Mouse (Mus musculus) kidney, embryonic 16.5 days (tissue): ENCODE measurements around the gene Ep300. TPM values are rescaled to one million over a fixed set of nuclear protein-coding genes. Genes with fewer than 3 reads are reported as not detected.

Source experiments
- ATAC-seq: fragments of 200-750 bp; cut with Nextera tagmentation; 2 replicates; pipeline ENCODE4 v1.8.0; 2017; ENCODE audit warnings: moderate TSS enrichment; ENCODE audit not compliant: low FRiP score, low TSS enrichment
- H3K27ac ChIP-seq: fragments of 300-500 bp; sonication (generic); 2 replicates; pipeline ENCODE4 v1.5.1; 2014; ENCODE audit warnings: low read length
- H3K27me3 ChIP-seq: fragments of 300-500 bp; sonication (generic); 2 replicates; pipeline ENCODE4 v1.6.1; 2014; ENCODE audit warnings: low read length, control low read depth, mixed read lengths; ENCODE audit not compliant: insufficient read depth
- H3K36me3 ChIP-seq: fragments of 300-500 bp; sonication (generic); 2 replicates; pipeline ENCODE4 v1.6.1; 2014; ENCODE audit warnings: low read length, control low read depth, mixed read lengths; ENCODE audit not compliant: insufficient read depth
- H3K4me1 ChIP-seq: fragments of 300-500 bp; sonication (generic); 2 replicates; pipeline ENCODE4 v1.6.1; 2014; ENCODE audit warnings: low read length, control low read depth, mixed read lengths; ENCODE audit not compliant: insufficient read depth
- H3K4me2 ChIP-seq: fragments of 300-500 bp; sonication (generic); replicated peaks from 2 replicates; pipeline ENCODE4 v1.6.1; 2014; ENCODE audit warnings: low read depth, low read length
- H3K4me3 ChIP-seq: fragments of 300-500 bp; sonication (generic); 2 replicates; pipeline ENCODE4 v1.5.1; 2014; ENCODE audit warnings: mild to moderate bottlenecking, low read length
- H3K9ac ChIP-seq: fragments of 300-500 bp; sonication (generic); replicated peaks from 2 replicates; pipeline ENCODE4 v1.6.1; 2014; ENCODE audit warnings: low read length
- H3K9me3 ChIP-seq: fragments of 300-500 bp; sonication (generic); 2 replicates; pipeline ENCODE4 v1.6.1; 2016; ENCODE audit warnings: low read length, control low read depth
- WGBS: fragments of 180-500 bp; shearing (Covaris S2); extraction: QIAGEN DNeasy Blood & Tissue Kit; methylation state at CpG from one replicate; pipeline ENCODE4 v1.1.7; 2014; 5-methylcytosine and 5-hydroxymethylcytosine counted together
- polyA plus RNA-seq: library from polyadenylated mRNA; unstranded; fragments of >200 nt; fragmentation: Nextera tagmentation; extraction: Ambion mirVana; gene quantifications from 2 replicates; pipeline ENCODE4 v1.2.1, GENCODE M21; 2015

Ep300 gene
- 15.2 and 20.9 TPM in 2 replicates for polyA plus RNA-seq

GRCm38 (mm10) chr15:81584913-81585745, at the start of gene Ep300:
Ep300 (plus strand) TSS chr15:81585351.
- peak; percentile 93 for ATAC-seq
- Histone ChIP-seq H3K9ac (peak within 1 kb of the TSS; percentile 100), H3K9me3 (no peaks in the 10 kb centered on the region), H3K4me2 (peak within 1 kb of the TSS; percentile 84), H3K36me3 (0 out of 2 replicates have a peak, but pooled peaks cover 5% of the 10 kb centered on the region), H3K27me3 (no peaks in the 10 kb centered on the region), H3K4me3 (peak within 1 kb of the TSS; percentile 66), H3K27ac (peak within 1 kb of the TSS; percentile 100), H3K4me1 (peaks cover 22% of the 10 kb centered on the region)
- WGBS: under 1% methylated on average over 33 of the region's 68 CpGs

DNA sequence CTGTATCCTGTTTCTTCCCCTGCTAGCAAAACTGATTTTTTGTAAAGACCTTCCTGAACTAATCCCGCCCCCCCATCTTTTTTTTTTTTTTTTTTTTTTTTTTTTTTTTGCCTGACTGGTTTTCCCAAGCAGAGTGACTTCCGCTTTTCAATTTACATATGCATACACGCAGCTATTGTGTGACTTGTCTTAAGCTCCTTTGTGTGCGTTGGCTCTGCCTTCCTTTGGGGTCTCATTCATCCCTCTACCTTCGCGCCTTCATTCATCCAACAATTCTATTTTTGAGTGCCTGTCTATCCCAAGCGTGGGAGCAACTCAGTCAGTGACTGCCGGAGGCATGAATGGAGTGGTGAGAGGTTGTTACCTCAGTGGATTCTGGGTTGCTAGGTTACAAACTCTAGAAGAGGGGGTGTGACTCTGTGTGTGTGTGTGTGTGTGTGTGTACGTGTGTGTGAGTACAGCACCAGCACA, 49.2 kb upstream of the Ep300 start:
- no peaks in the 10 kb centered on the region for H3K4me1 ChIP-seq
- no peak overlapping the region for H3K4me2 ChIP-seq
- H3K27me3 ChIP-seq: no peaks in the 10 kb centered on the region
- no peaks in the 10 kb centered on the region for H3K9me3 ChIP-seq
- 51% methylated on average over 9 of the region's 9 CpGs for WGBS
- H3K36me3 ChIP-seq: no peaks in the 10 kb centered on the region
- H3K9ac ChIP-seq: no peak overlapping the region
- H3K4me3 ChIP-seq: no peak overlapping the region
- no peak for ATAC-seq
- no peak overlapping the region for H3K27ac ChIP-seq

- ATAC-seq: no peak
- H3K9me3 ChIP-seq: no peaks in the 10 kb centered on the region
- no peaks in the 10 kb centered on the region for H3K36me3 ChIP-seq
- no peak overlapping the region for H3K4me3 ChIP-seq
- H3K9ac ChIP-seq: no peak overlapping the region
- no peaks in the 10 kb centered on the region for H3K4me1 ChIP-seq
- no peak overlapping the region for H3K27ac ChIP-seq
- H3K27me3 ChIP-seq: no peaks in the 10 kb centered on the region
- no peak overlapping the region for H3K4me2 ChIP-seq
- WGBS: 88% methylated on average over 4 of the region's 4 CpGs
Measured at GRCm38 (mm10) chr15:81538149-81538548, 47.0 kb upstream of the Ep300 start.

DNA sequence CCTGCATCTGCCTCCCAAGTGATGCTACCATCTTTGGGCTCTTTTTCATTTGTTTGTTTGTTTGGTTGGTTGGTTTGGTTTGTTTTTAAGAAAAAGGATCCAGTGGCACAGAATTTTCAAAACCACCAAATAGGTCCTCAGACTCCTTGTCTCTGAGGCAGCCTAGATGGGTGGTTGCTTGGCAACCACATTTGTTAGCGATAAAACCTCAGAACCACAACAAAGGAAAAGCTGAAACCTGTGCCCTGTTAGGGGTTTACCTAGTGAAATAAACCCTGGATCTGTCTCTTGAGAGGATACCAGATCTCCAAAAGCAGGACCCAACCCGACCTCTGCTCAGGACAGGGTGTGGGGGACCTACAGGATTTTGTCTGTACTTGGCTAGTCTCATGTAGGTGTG, 45.6 kb upstream of the Ep300 start:
- Histone ChIP-seq H3K9me3 (no peaks in the 10 kb centered on the region), H3K27me3 (no peaks in the 10 kb centered on the region), H3K4me3 (no peak overlapping the region), H3K27ac (no peak overlapping the region), H3K36me3 (no peaks in the 10 kb centered on the region), H3K4me1 (no peaks in the 10 kb centered on the region), H3K4me2 (no peak overlapping the region), H3K9ac (no peak overlapping the region)
- 79% methylated on average over 2 of the region's 2 CpGs for WGBS
- no peak for ATAC-seq

DNA sequence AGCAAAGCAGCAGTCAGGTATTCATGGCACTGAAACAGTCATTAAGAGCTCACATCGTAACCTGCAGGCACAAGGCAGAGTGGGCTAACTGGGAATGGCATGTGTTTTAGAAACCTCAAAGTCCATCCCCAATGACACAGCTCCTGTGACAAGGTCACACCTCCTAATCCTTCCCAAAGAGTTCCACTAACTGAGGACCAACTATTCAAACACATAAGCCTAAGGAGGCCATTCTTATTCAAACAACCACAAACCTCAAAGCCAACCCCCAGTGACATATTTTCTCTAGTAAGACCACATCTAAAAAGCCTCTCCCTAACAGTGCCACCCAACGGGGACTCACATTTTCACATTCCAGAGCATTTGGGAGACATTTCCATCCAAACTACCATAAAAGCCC, 40.2 kb upstream of the Ep300 start:
- Histone ChIP-seq H3K36me3 (no peaks in the 10 kb centered on the region), H3K27me3 (no peaks in the 10 kb centered on the region), H3K4me1 (no peaks in the 10 kb centered on the region), H3K9ac (no peak overlapping the region), H3K27ac (no peak overlapping the region), H3K4me3 (no peak overlapping the region), H3K4me2 (no peak overlapping the region), H3K9me3 (0 out of 2 replicates have a peak, but pooled peaks cover 2% of the 10 kb centered on the region)
- ATAC-seq: no peak
- 92% methylated on average over 2 of the region's 2 CpGs for WGBS

GRCm38 (mm10) chr15:81545387-81546176, 39.6 kb upstream of the Ep300 start:
- H3K4me1 ChIP-seq: no peaks in the 10 kb centered on the region
- no peak overlapping the region for H3K9ac ChIP-seq
- no peak overlapping the region for H3K4me3 ChIP-seq
- no peaks in the 10 kb centered on the region for H3K36me3 ChIP-seq
- H3K4me2 ChIP-seq: no peak overlapping the region
- ATAC-seq: no peak
- no peaks in the 10 kb centered on the region for H3K27me3 ChIP-seq
- H3K9me3 ChIP-seq: 0 out of 2 replicates have a peak, but pooled peaks cover 2% of the 10 kb centered on the region
- 82% methylated on average over 5 of the region's 5 CpGs for WGBS
- H3K27ac ChIP-seq: no peak overlapping the region

GRCm38 (mm10) chr15:81553455-81553854, 31.7 kb upstream of the Ep300 start:
- no peaks in the 10 kb centered on the region for H3K36me3 ChIP-seq
- WGBS: 91% methylated on average over 1 of the region's 1 CpGs
- H3K4me1 ChIP-seq: peaks cover 3% of the 10 kb centered on the region; the same call in 1 of the 2 replicates
- H3K27ac ChIP-seq: no peak overlapping the region
- no peak overlapping the region for H3K4me2 ChIP-seq
- no peak for ATAC-seq
- H3K9ac ChIP-seq: no peak overlapping the region
- H3K9me3 ChIP-seq: 0 out of 2 replicates have a peak, but pooled peaks cover 2% of the 10 kb centered on the region
- no peaks in the 10 kb centered on the region for H3K27me3 ChIP-seq
- no peak overlapping the region for H3K4me3 ChIP-seq

- ATAC-seq: peak; percentile 75
- no peak overlapping the region for H3K4me3 ChIP-seq
- H3K36me3 ChIP-seq: no peaks in the 10 kb centered on the region
- H3K4me2 ChIP-seq: peak overlapping the region; percentile 16; the same call in 1 of the 2 replicates
- H3K9me3 ChIP-seq: no peaks in the 10 kb centered on the region
- no peak overlapping the region for H3K27ac ChIP-seq
- H3K4me1 ChIP-seq: peaks cover 3% of the 10 kb centered on the region; the same call in 1 of the 2 replicates
- no peaks in the 10 kb centered on the region for H3K27me3 ChIP-seq
- 21% methylated on average over 18 of the region's 18 CpGs for WGBS
- H3K9ac ChIP-seq: no peak overlapping the region
Measured at GRCm38 (mm10) chr15:81554558-81555297, 30.4 kb upstream of the Ep300 start.

DNA sequence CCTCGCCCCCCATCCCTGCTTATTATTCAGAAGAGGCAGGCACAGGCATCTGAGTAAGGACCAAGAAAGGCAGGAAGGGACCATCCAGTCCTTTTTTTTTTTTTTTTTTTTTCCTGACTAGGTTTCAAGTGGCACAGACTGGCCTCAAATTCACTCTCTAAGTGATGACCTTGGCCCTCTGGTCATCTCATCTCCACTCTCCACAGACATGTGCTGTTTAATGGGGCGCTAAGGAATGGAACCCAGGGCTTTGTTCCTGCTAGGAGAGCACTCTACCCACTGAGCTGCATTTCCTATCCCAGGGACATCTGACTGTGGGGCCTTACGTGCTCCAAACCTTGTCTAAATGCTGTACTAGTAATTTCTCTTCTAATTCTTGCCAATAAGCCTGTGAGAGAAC, 29.2 kb upstream of the Ep300 start:
- WGBS: 52% methylated on average over 3 of the region's 3 CpGs
- Histone ChIP-seq H3K4me3 (no peak overlapping the region), H3K9ac (no peak overlapping the region), H3K4me1 (peaks cover 3% of the 10 kb centered on the region; the same call in 1 of the 2 replicates), H3K4me2 (no peak overlapping the region), H3K9me3 (no peaks in the 10 kb centered on the region), H3K27ac (no peak overlapping the region), H3K36me3 (no peaks in the 10 kb centered on the region), H3K27me3 (no peaks in the 10 kb centered on the region)
- ATAC-seq: peak; percentile 54; the same call in 1 of the 2 replicates
